Mouse (Mus musculus): ENCODE measurements around the gene Zfp524. TPM values are rescaled to one million over a fixed set of nuclear protein-coding genes. Genes with fewer than 3 reads are reported as not detected.
A peak's percentile ranks its signal among the peaks of the same experiment; 100 is the strongest.
"Not testable (repeated sequence)": the region's sequence is repeated elsewhere in the genome, so short reads cannot be mapped to it uniquely, and the experiment has no call there.

Zfp524 gene
- polyA plus RNA-seq, 1 experiment from 2014 or later, result 9.3 TPM

DNA sequence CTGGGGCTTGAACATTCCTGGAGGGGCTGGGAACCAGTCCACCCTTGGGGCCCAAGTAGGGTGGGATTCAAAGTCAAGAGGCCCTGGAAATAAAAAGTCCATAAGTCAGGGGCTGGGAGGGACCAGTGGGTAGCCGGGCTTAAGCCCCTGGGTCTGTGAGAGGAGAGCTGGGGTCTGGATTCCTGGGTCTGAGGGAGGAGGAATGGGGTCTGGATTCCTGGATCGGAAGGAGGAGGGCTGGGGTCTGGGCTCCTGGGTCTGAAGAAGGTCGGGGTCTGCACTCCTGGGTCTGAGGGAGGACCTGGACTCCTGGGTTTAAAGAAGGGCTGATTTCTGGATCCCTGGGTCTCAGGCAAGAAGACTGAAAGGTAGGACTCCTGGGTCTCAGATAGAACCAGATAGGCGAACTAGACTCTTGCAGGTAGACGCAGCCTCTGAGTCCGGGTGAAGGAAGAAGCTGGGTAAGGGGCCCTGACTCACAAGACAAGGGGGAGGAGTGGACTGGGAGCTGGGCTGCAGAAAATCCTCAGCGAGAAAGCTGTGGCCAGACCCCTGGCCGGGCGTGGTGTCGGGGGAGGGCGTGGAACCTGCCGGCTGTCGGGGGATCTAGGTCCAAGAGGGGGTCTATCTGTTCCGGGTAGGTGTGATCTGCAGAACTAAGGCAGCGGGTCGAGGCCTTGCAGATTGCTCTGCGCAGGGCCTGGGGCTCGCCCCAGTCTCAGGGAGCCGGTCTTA, 18.8 kb upstream of the Zfp524 start:
- ATAC-seq (ENCODE audit: low FRiP score, low read depth), result peak; percentile 20
- Histone ChIP-seq H3K4me3 (peak overlapping the region; percentile 84), H3K27ac (replicated peaks) (peak overlapping the region; percentile 74), H3K4me2 (replicated peaks) (peak overlapping the region; percentile 84), H3K4me1 (peaks cover 28% of the 10 kb centered on the region), H3K9me3 (0 out of 2 replicates have a peak, but pooled peaks cover 3% of the 10 kb centered on the region), H3K9ac (replicated peaks) (peak overlapping the region; percentile 93), H3K27me3 (peaks cover 23% of the 10 kb centered on the region), H3K36me3 (peaks cover 40% of the 10 kb centered on the region)
- 5% methylated on average over 19 of the region's 19 CpGs for WGBS

DNA sequence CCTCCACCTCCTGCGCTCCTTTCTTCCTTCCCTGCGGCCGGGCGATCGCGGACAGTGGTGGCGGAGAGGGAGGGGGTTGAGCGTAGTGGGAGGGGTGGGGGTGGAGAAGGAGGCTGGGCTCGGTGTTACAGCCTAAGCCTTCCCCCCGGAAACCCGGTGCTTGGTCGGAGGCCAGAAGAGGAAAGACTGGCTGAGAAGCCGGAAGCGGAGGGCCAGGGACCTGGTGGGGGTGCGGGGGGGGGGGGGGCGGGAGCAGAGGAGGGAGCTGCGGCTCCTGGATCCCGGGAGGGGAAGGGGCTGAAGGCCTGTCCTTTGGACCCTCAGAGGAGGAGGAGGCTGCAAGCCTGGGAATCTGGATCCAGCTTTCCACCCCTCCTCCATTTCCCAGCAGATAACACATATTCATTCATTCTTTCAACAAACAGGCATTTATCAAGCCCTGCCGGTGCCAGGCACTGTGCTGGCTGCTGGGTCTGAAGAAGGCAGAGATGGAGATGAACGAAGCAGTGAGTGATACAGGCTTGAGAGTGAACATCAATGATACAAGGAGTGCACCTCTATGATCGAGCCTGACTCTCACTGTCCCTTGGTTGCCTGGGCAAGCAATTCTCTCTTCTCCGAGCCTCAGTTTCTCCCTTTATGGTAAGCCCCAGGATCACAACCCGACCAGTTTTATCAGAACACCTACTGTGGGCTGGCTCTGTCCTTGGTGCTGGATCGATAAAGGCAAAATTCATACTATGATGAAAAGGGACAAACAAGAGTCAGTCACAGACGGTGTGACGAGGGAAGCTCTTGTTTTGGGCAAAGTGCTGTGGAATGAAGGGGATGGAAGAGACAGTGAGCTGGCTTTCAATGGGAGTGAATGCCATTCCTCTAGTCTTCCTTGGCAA, 18.0 kb upstream of the Zfp524 start, which contains the start of gene Zfp579:
Gene Zfp579 (minus strand): TSS at position 156 of the 893 bp plus-strand sequence.
- Histone ChIP-seq H3K27me3 (peaks cover 23% of the 10 kb centered on the region), H3K9me3 (no peaks in the 10 kb centered on the region), H3K27ac (replicated peaks) (peak within 1 kb of the TSS; percentile 74), H3K9ac (replicated peaks) (peak within 1 kb of the TSS; percentile 93), H3K4me2 (replicated peaks) (peak within 1 kb of the TSS; percentile 84), H3K36me3 (peaks cover 32% of the 10 kb centered on the region), H3K4me3 (peak within 1 kb of the TSS; percentile 84), H3K4me1 (peaks cover 28% of the 10 kb centered on the region)
- ATAC-seq (ENCODE audit: low FRiP score, low read depth), result peak; percentile 87
- 8% methylated on average over 10 of the region's 26 CpGs for WGBS

DNA sequence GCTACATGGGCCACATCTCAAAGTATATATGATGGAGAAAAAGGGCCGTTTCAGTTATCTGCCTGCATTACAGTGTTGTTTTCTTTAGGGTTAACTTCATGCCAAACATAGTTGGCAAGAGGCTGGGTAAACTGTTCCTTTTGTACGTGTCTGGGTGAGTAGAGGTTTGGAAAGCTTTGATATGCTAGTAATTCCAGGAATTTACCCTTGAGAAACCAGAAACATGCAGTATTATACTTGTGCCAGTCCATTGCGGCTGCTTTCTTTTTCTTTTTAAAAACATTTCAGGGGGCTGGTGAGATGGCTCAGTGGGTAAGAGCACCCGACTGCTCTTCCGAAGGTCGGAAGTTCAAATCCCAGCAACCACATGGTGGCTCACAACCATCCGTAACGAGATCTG, 17.3 kb upstream of the Zfp524 start:
- peak overlapping the region; percentile 74 for H3K27ac ChIP-seq (replicated peaks)

DNA sequence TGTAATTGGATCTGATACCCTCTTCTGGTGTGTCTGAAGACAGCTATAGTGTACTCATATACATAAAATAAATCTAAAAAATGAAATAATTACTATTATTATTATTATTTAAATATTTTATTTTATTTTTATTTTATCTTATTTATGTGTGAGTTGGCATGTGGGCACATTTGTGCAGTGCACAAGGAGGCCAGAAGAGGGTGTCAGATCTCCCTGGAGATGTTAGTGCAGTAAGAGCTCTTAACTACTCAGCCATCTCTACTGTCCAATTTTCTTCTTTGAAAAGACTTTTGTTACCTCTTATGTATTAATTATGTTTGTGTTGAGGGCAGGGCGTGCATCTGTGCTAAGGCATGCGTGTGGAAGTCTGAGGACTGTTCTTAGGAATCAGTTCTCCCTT, 14.3 kb upstream of the Zfp524 start:
- no peaks in the 10 kb centered on the region for H3K9me3 ChIP-seq
- no peak overlapping the region for H3K4me2 ChIP-seq (replicated peaks)
- no peak for ATAC-seq (ENCODE audit: low FRiP score, low read depth)
- WGBS, result 74% methylated on average over 2 of the region's 2 CpGs
- no peaks in the 10 kb centered on the region for H3K36me3 ChIP-seq
- H3K4me3 ChIP-seq, result no peak overlapping the region
- H3K27me3 ChIP-seq, result peaks cover 3% of the 10 kb centered on the region
- H3K9ac ChIP-seq (replicated peaks), result no peak overlapping the region
- peaks cover 12% of the 10 kb centered on the region for H3K4me1 ChIP-seq
- no peak overlapping the region for H3K27ac ChIP-seq (replicated peaks)

More for the DNA sequence above, 17.3 kb upstream of the Zfp524 start:
- no peak for ATAC-seq (ENCODE audit: low FRiP score, low read depth)
- peaks cover 28% of the 10 kb centered on the region for H3K4me1 ChIP-seq
- peak overlapping the region; percentile 93 for H3K9ac ChIP-seq (replicated peaks)
- H3K36me3 ChIP-seq, result peaks cover 25% of the 10 kb centered on the region
- H3K9me3 ChIP-seq, result no peaks in the 10 kb centered on the region
- peak overlapping the region; percentile 84 for H3K4me3 ChIP-seq
- 73% methylated on average over 8 of the region's 8 CpGs for WGBS
- H3K4me2 ChIP-seq (replicated peaks), result peak overlapping the region; percentile 84
- peaks cover 23% of the 10 kb centered on the region for H3K27me3 ChIP-seq

DNA sequence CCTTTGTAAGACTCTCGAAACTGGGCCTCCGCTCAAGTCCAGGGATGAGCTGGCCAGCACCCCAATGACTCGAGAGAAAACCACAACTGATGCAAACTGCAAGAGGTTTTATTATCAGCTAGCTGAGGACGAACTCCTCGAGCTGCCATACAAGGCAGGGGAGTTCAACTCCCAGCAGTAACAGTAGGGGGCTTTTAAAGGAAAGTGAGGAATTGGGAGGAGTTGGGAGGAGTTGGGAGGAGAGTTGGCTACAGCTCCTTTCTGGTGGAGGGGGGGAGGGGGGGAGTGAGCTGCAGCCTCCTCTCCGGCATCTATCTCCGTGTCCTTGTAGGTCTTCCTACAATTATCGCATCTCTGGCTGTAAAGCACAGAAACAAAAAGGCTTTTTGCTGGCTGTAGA, 11.3 kb upstream of the Zfp524 start:
- H3K9ac ChIP-seq (replicated peaks), result not testable (repeated sequence)

DNA sequence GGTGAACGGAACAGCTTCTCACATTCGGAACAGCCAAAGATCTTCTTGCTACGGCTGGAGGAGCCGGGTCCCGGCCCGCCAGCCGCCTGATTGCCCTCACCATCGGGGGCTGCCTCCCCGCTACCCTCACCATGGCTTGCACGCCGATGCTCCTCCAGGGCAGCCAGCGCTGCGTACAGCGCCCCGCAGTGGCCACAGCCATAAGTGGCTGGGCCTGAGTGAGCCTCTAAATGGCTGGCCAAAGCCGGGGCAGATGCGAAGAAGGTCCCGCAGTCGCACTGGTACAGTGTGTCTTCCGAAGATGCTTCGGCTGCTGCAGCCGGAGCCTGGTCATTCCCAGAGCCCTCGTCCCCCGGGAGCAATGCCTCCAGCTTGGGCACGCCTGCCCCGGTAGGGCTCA, 6.0 kb upstream of the Zfp524 start:
- H3K27ac ChIP-seq (replicated peaks), result no peak overlapping the region
- H3K27me3 ChIP-seq, result no peaks in the 10 kb centered on the region
- 0 out of 2 replicates have a peak, but pooled peaks cover under 1% of the 10 kb centered on the region for H3K4me1 ChIP-seq
- no peak overlapping the region for H3K4me2 ChIP-seq (replicated peaks)
- no peak overlapping the region for H3K4me3 ChIP-seq
- peaks cover 70% of the 10 kb centered on the region for H3K36me3 ChIP-seq
- ATAC-seq (ENCODE audit: low FRiP score, low read depth), result 0 out of 2 replicates have a peak, but pooled peaks have one; percentile 10
- no peaks in the 10 kb centered on the region for H3K9me3 ChIP-seq
- WGBS, result 97% methylated on average over 26 of the region's 26 CpGs
- H3K9ac ChIP-seq (replicated peaks), result no peak overlapping the region

More for the DNA sequence above, 11.3 kb upstream of the Zfp524 start:
- H3K4me1 ChIP-seq; H3K9me3 ChIP-seq; H3K4me2 ChIP-seq (replicated peaks); H3K4me3 ChIP-seq; H3K27ac ChIP-seq (replicated peaks); ATAC-seq (ENCODE audit: low FRiP score, low read depth); H3K27me3 ChIP-seq: not testable (repeated sequence)
- H3K36me3 ChIP-seq, result peaks cover 20% of the 10 kb centered on the region
- WGBS, result 81% methylated on average over 8 of the region's 8 CpGs

DNA sequence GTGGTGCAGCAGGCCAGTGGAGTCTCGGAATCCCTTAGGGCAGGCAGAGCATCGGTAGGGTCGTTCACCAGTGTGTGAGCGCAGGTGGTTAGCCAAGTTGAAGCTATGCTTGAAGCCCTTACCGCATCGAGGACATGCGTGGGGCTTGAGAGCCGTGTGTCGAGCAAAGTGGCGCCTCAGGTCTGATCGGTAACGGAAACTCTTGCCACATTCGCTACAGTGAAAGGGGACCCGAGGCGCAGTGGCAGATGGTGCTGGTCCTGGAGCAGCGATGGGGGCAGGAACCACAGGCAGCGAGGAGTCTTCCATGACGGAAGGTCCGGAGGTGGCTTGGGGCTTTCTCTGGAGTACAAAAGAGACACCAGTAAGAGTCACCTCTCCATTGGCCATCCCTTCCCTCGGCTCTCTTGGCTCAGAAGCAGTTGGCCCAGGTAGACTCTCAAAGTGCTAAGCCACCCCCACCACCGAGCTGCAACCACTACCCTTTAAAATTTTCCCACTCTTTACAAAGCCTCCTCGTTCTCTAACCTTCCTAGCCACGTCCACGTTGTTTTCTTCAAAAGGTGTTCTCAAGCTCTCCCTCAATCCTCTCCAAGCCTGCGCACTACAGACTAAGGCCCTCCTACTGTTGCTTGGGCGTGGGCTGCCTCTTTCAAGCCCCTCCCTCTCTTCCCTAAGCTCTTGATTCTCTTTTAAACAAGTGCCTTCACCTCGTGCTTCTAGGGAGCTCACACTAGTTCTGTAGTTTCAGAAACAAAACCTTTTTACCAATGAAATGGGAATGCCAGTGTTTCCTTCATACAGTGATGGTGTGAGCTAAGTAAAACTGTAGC, 1.3 kb upstream of the Zfp524 start:
- peak overlapping the region; percentile 55; the same call in 1 of the 2 replicates for H3K4me2 ChIP-seq (replicated peaks)
- WGBS, result 90% methylated on average over 27 of the region's 27 CpGs
- ATAC-seq (ENCODE audit: low FRiP score, low read depth), result no peak
- H3K4me1 ChIP-seq, result peaks cover 10% of the 10 kb centered on the region
- H3K9me3 ChIP-seq, result no peaks in the 10 kb centered on the region
- no peak overlapping the region for H3K4me3 ChIP-seq
- no peak overlapping the region for H3K27ac ChIP-seq (replicated peaks)
- no peaks in the 10 kb centered on the region for H3K27me3 ChIP-seq
- no peak overlapping the region for H3K9ac ChIP-seq (replicated peaks)
- H3K36me3 ChIP-seq, result peaks cover 54% of the 10 kb centered on the region

DNA sequence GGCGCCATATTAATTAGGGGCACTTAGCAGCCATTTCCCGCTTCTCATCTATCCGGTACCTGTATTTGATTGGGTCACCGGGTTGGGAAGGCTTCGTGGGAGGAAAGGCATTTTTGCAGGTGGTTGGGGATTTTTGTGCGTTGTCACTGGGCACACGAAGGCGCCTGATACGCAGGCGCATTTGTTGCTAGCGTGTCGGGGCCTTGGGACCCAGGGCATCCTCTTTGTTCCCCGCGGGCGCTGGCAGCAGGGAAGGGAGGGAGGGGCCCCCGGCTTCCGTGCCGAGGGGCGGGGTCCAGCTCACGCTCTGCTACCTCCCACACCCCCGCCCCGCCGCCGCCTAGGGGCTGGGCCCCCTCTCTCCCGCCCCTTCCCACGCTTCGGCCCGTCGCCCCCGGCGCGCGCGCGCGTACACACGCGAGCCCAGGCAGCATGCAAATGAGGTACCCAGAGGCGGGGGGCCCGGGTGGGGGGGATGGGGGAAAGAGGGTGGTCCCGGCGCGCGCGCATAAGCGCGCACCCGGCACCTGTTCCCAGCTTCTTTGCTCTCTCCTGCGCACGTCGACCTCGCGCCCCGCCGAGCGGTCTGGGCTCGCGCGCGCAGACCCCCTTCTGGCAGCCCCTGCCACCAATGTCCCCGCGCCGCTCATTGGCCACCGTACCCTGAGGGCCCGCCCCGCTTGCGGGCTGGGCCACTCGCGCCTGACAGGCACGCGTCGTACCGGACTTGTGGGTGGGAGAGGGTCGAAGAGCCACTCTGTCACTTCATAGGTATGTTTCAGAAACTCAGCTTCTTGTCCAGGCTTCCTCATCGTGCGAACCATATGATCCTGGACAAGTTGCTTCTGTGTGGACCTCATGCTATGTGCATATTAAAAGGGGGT, 1.1 kb downstream of the Zfp524 start, which contains the start of gene Gm44973:
Gene Gm44973 (plus strand): TSS at position 379 of the 884 bp plus-strand sequence.
- peak within 1 kb of the TSS; percentile 72 for H3K4me3 ChIP-seq
- under 1% methylated on average over 50 of the region's 76 CpGs for WGBS
- H3K4me1 ChIP-seq, result peaks cover 12% of the 10 kb centered on the region
- H3K9me3 ChIP-seq, result no peaks in the 10 kb centered on the region
- peak; percentile 80 for ATAC-seq (ENCODE audit: low FRiP score, low read depth)
- peaks cover 29% of the 10 kb centered on the region for H3K36me3 ChIP-seq
- peak within 1 kb of the TSS; percentile 55 for H3K4me2 ChIP-seq (replicated peaks)
- H3K9ac ChIP-seq (replicated peaks), result peak within 1 kb of the TSS; percentile 88
- H3K27me3 ChIP-seq, result no peaks in the 10 kb centered on the region
- H3K27ac ChIP-seq (replicated peaks), result peak within 1 kb of the TSS; percentile 96

DNA sequence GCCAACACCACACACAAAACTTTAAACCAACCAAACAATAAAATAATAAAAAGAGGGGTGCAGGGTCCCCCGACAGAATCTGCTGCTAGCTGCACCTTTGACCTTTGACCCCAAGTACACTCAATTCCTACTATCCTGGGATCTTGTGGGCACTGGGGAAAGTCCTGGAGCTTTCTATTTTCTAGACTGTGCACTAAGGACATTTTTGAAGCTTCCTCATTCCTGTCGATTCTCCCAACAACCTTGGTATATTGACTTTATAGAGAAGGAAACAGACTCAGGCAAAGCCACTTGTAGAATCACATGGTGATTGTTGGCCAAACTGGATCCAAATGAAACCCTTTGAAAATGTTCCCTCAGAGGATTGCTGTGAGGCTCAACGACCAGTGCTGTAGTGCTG, 1.8 kb downstream of the Zfp524 start:
- Histone ChIP-seq H3K27me3 (no peaks in the 10 kb centered on the region), H3K27ac (replicated peaks) (peak overlapping the region; percentile 96), H3K36me3 (peaks cover 22% of the 10 kb centered on the region), H3K9ac (replicated peaks) (peak overlapping the region; percentile 88; the same call in 1 of the 2 replicates), H3K4me2 (replicated peaks) (peak overlapping the region; percentile 55), H3K9me3 (no peaks in the 10 kb centered on the region), H3K4me1 (peaks cover 15% of the 10 kb centered on the region), H3K4me3 (peak overlapping the region; percentile 72)
- 69% methylated on average over 3 of the region's 3 CpGs for WGBS
- ATAC-seq (ENCODE audit: low FRiP score, low read depth), result no peak

DNA sequence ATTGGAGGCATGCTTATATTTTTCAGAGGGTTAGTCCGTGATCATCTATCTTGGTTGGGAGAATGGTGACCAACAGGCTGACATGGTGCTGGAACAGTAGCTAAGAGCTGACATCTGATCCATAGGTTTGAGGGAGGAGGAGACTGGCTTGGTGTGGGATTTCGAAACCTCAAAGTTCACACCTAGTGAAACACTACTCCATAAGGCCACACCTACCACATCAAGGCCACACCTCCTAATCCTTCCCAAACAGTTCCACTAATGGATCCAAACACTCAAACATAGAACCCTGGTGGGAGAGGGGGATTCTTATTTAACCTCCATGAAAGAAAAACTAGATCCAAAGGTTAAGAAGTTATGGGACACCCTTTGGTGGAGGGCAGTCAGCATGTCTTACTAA, 2.7 kb downstream of the Zfp524 start:
- no peaks in the 10 kb centered on the region for H3K27me3 ChIP-seq
- WGBS, result 94% methylated on average over 2 of the region's 2 CpGs

More for the DNA sequence above, 2.7 kb downstream of the Zfp524 start:
- Histone ChIP-seq H3K9ac (replicated peaks) (no peak overlapping the region), H3K9me3 (no peaks in the 10 kb centered on the region), H3K4me2 (replicated peaks) (no peak overlapping the region), H3K27ac (replicated peaks) (no peak overlapping the region), H3K36me3 (peaks cover 15% of the 10 kb centered on the region), H3K4me1 (peaks cover 24% of the 10 kb centered on the region), H3K4me3 (no peak overlapping the region)
- no peak for ATAC-seq (ENCODE audit: low FRiP score, low read depth)
